Mouse (Mus musculus): Measurements from ENCODE around the gene Pex6.

Gene Pex6

GRCm38 (mm10) chr17:46702100-46702499, 9.2 kb upstream of the Pex6 start:
- no peak for DNase-seq

- DNase-seq = no peak
Measured at GRCm38 (mm10) chr17:46702506-46702905, 8.8 kb upstream of the Pex6 start.

GRCm38 (mm10) chr17:46703971-46704886, 7.0 kb upstream of the Pex6 start:
- no peak for DNase-seq

GRCm38 (mm10) chr17:46704887-46705835, 6.1 kb upstream of the Pex6 start, which contains the start of gene Ppp2r5d:
Gene Ppp2r5d, minus strand, starts transcription at chr17:46705111.
- DNase-seq = peak; percentile 96 to 98

GRCm38 (mm10) chr17:46706375-46707089, 4.7 kb upstream of the Pex6 start:
- DNase-seq = no peak

- peak; percentile 55 to 81 for DNase-seq
Measured at GRCm38 (mm10) chr17:46711612-46712271, 479 bp downstream of the Pex6 start.

- DNase-seq = no peak
Measured at GRCm38 (mm10) chr17:46712442-46712841, 1.2 kb downstream of the Pex6 start.

GRCm38 (mm10) chr17:46713849-46714248, 2.6 kb downstream of the Pex6 start:
- no peak for DNase-seq

- DNase-seq = peak; percentile 38 to 42
Measured at GRCm38 (mm10) chr17:46714756-46715481, 3.7 kb downstream of the Pex6 start.

- no peak for DNase-seq
Measured at GRCm38 (mm10) chr17:46721077-46721476, 9.8 kb downstream of the Pex6 start.

- DNase-seq = no peak
Measured at GRCm38 (mm10) chr17:46724477-46725084, 13.3 kb downstream of the Pex6 start.

- DNase-seq = peak in 1 of 2 experiments; percentile 36
Measured at GRCm38 (mm10) chr17:46725273-46725672, 14.0 kb downstream of the Pex6 start.

- DNase-seq = no peak
Measured at GRCm38 (mm10) chr17:46725731-46726645, 14.7 kb downstream of the Pex6 start.

GRCm38 (mm10) chr17:46727271-46727670, 16.0 kb downstream of the Pex6 start:
- no peak for DNase-seq

GRCm38 (mm10) chr17:46728021-46728420, 16.8 kb downstream of the Pex6 start:
- peak; percentile 56 to 79 for DNase-seq

- no peak for DNase-seq
Measured at GRCm38 (mm10) chr17:46728496-46728895, 17.2 kb downstream of the Pex6 start.

- peak; percentile 92 to 93 for DNase-seq
Measured at GRCm38 (mm10) chr17:46728904-46729318, 17.6 kb downstream of the Pex6 start, which contains the start of gene Gnmt. Gene Gnmt, minus strand, starts transcription at chr17:46729168.

GRCm38 (mm10) chr17:46734055-46734454, 22.8 kb downstream of the Pex6 start:
- DNase-seq = no peak

GRCm38 (mm10) chr17:46735287-46735686, 24.0 kb downstream of the Pex6 start:
- no peak for DNase-seq

- DNase-seq = peak in 1 of 2 experiments; percentile 66
Measured at GRCm38 (mm10) chr17:46736160-46736559, 24.9 kb downstream of the Pex6 start.

Measured in kidney, postnatal 36 days (tissue).